Mouse (Mus musculus): ENCODE results near the gene Timm44.

Timm44 gene

GRCm38 (mm10) chr8:4238434-4239192 is 37.1 kb downstream of the Timm44 start, which contains the start of the genes Map2k7 and Gm49320:
Map2k7 (plus strand) TSS chr8:4238740.
Gm49320 (plus strand) TSS chr8:4238865.
- peak; percentile 99 to 100 for DNase-seq (ENCODE audit: low spot score in 2 of 2)

GRCm38 (mm10) chr8:4237814-4238433 is 37.8 kb downstream of the Timm44 start:
- DNase-seq (ENCODE audit: low spot score in 2 of 2), result no peak

- no peak for DNase-seq (ENCODE audit: low spot score in 2 of 2)
Observed at GRCm38 (mm10) chr8:4230612-4231351, 44.9 kb downstream of the Timm44 start.

- no peak for DNase-seq (ENCODE audit: low spot score in 2 of 2)
Observed at GRCm38 (mm10) chr8:4229784-4230183, 45.9 kb downstream of the Timm44 start.

- no peak for DNase-seq (ENCODE audit: low spot score in 2 of 2)
Observed at GRCm38 (mm10) chr8:4227919-4228318, 47.8 kb downstream of the Timm44 start.

GRCm38 (mm10) chr8:4226739-4227347 is 48.9 kb downstream of the Timm44 start, which contains the start of gene Lrrc8e:
Lrrc8e (plus strand) TSS chr8:4226827.
- DNase-seq (ENCODE audit: low spot score in 2 of 2), result no peak

- no peak for DNase-seq (ENCODE audit: low spot score in 2 of 2)
Observed at GRCm38 (mm10) chr8:4226323-4226722, 49.4 kb downstream of the Timm44 start.

GRCm38 (mm10) chr8:4222059-4222458 is 53.7 kb downstream of the Timm44 start:
- DNase-seq (ENCODE audit: low spot score in 2 of 2), result no peak

- no peak for DNase-seq (ENCODE audit: low spot score in 2 of 2)
Observed at GRCm38 (mm10) chr8:4219617-4220016, 56.1 kb downstream of the Timm44 start.

- DNase-seq (ENCODE audit: low spot score in 2 of 2), result no peak
Observed at GRCm38 (mm10) chr8:4216791-4217621, 58.7 kb downstream of the Timm44 start, which contains the start of gene Prr36. Prr36 (minus strand) TSS chr8:4217459.

- no peak for DNase-seq (ENCODE audit: low spot score in 2 of 2)
Observed at GRCm38 (mm10) chr8:4216296-4216695, 59.4 kb downstream of the Timm44 start.

GRCm38 (mm10) chr8:4214006-4214980 is 61.4 kb downstream of the Timm44 start:
- DNase-seq (ENCODE audit: low spot score in 2 of 2), result peak; percentile 85 to 94

GRCm38 (mm10) chr8:4213210-4214005 is 62.3 kb downstream of the Timm44 start:
- peak; percentile 46 to 61 for DNase-seq (ENCODE audit: low spot score in 2 of 2)

- DNase-seq (ENCODE audit: low spot score in 2 of 2), result peak in 1 of 2 experiments; percentile 16
Observed at GRCm38 (mm10) chr8:4212809-4213209, 62.9 kb downstream of the Timm44 start.

- no peak for DNase-seq (ENCODE audit: low spot score in 2 of 2)
Observed at GRCm38 (mm10) chr8:4211097-4211496, 64.6 kb downstream of the Timm44 start.
